Mouse (Mus musculus) limb, embryonic 14.5 days (tissue): Measurements from ENCODE around the gene Vmn2r11. TPM values are rescaled to one million over a fixed set of nuclear protein-coding genes. Genes with fewer than 3 reads are reported as not detected.

Experiments used
- polyA plus RNA-seq, 2 experiments: library from polyadenylated mRNA; depleted of rRNA in 1 of 2; stranded (reverse) in 1 of 2; unstranded in 1 of 2; fragments of >200 nt; fragmentation: Nextera tagmentation in 1 of 2; extraction: Ambion mirVana in 1 of 2; gene quantifications; 2 replicates each; pipeline versions ENCODE4 v1.2.1 to v1.2.3; 2012 to 2014

The Vmn2r11 gene
- polyA plus RNA-seq, 2 experiments: not detected

Other genes starting within 250 kb of the Vmn2r11 start
- not detected in 2 replicates for gene Vmn2r9, start 207.0 kb downstream of the Vmn2r11 start, polyA plus RNA-seq (2012; rRNA removed)
- not detected in 2 replicates for gene Vmn2r9, start 207.0 kb downstream of the Vmn2r11 start, polyA plus RNA-seq (2014; fragmentation: Nextera tagmentation; extraction: Ambion mirVana)
- not detected in 2 replicates for gene Vmn2r10, start 53.0 kb downstream of the Vmn2r11 start, polyA plus RNA-seq (2012; rRNA removed)
- not detected in 2 replicates for gene Vmn2r10, start 53.0 kb downstream of the Vmn2r11 start, polyA plus RNA-seq (2014; fragmentation: Nextera tagmentation; extraction: Ambion mirVana)
- gene Vmn2r12, start 38.4 kb upstream of the Vmn2r11 start, polyA plus RNA-seq (2012; rRNA removed): not detected in 2 replicates
- not detected in 2 replicates for gene Vmn2r12, start 38.4 kb upstream of the Vmn2r11 start, polyA plus RNA-seq (2014; fragmentation: Nextera tagmentation; extraction: Ambion mirVana)
- gene Vmn2r13, start 132.6 kb upstream of the Vmn2r11 start, polyA plus RNA-seq (2012; rRNA removed): not detected in 2 replicates
- gene Vmn2r13, start 132.6 kb upstream of the Vmn2r11 start, polyA plus RNA-seq (2014; fragmentation: Nextera tagmentation; extraction: Ambion mirVana): not detected in 2 replicates
- not detected in 2 replicates for gene Vmn2r14, start 165.1 kb upstream of the Vmn2r11 start, polyA plus RNA-seq (2012; rRNA removed)
- not detected in 2 replicates for gene Vmn2r14, start 165.1 kb upstream of the Vmn2r11 start, polyA plus RNA-seq (2014; fragmentation: Nextera tagmentation; extraction: Ambion mirVana)
- not detected in 2 replicates for gene Vmn2r15, start 238.1 kb upstream of the Vmn2r11 start, polyA plus RNA-seq (2012; rRNA removed)
- gene Vmn2r15, start 238.1 kb upstream of the Vmn2r11 start, polyA plus RNA-seq (2014; fragmentation: Nextera tagmentation; extraction: Ambion mirVana): not detected in 2 replicates